Mouse (Mus musculus) monocyte, adult 2 months (primary cell): ENCODE results near the gene Piwil4.
"Not testable (repeated sequence)": the region's sequence is repeated elsewhere in the genome, so short reads cannot be mapped to it uniquely, and the experiment has no call there.

ENCODE experiments used
- DNase-seq, 2 experiments: peaks; one replicate each; pipeline ENCODE4 v3.0.0; 2022; ENCODE audit warnings: low spot score in 2 of 2, low read depth in 1 of 2

Piwil4 gene

GRCm38 (mm10) chr9:14673109-14673508 is 67.4 kb downstream of the Piwil4 start:
- no peak for DNase-seq

- DNase-seq, result not testable (repeated sequence)
Observed at GRCm38 (mm10) chr9:14671965-14672364, 68.6 kb downstream of the Piwil4 start.

DNA sequence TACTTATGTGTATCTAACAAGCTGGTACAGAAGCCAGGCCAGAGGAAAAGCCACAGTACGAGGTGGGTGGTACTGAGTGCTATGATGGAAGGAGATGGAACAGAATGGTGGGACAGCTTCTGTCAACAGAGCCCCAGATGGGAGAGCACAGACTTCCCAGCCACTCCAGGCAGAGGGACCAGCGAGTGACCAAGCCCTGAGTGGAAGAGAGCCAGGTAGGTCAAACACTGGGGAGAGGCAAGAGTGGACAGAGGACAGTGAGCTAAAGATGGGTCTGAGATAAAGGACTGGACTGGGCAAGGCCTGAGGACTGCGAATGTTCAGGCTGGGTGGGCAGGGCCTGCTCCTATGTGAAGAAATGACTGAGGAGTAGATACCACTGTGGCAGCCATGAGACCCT is 72.2 kb downstream of the Piwil4 start:
- no peak for DNase-seq

DNA sequence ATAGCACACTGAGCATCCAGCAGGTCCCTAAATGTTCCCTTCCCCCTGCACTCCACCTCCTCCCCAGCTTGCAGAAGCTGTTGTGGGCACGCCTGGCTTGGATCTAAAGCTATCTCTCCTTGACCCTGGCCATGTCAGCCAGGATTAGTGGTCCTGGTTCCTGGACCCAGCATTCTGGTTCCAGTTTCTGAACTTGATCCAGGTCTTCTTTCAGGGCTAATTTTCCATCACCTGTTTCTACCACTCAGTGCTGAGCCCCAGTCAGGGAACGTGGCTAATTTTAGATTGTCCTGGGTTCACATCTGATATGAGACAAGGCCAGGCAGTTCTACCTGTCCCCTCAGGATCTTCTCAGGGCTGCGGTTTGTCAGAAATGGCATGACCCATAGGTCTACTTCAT is 74.5 kb downstream of the Piwil4 start:
- no peak for DNase-seq

DNA sequence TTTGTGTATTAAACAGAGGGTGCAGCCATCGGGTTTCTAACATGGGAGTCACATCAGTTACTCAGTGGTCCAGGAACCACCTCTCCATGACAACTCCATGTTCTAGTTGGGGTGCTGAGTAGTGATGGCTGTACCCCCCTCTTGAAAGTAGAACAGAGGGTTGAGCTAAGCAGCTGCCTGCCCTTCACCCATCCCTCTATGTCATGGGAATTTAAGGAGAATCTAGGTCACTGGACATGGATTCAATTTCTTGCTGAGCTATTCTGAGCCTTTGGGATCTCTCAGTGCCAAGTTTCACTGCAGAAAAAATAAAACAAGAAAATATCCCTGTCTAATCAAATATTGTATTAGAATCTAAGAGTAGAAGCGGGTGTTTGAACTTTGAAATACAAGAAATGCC is 76.9 kb downstream of the Piwil4 start:
- DNase-seq, result no peak

DNA sequence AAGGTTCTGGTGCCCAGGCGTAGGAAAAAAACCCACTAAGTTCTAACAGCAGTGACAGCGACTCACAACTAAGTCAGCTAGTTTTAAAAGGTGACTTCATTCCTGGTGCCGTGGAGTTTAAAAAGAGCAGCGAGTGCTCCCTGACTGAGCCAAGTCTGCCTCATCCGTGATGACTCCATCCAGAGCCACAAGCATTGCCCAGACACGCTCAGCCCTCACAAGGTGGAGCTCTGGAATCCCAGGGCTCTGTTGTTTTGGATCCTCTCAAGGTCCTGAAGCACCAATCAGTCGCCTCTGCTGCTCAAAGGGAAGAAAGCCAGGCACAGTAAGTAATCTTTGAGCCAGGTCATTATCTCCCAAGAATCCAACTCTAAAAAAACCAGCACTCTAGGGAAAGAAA is 77.7 kb downstream of the Piwil4 start:
- no peak for DNase-seq

GRCm38 (mm10) chr9:14662138-14662537 is 78.4 kb downstream of the Piwil4 start:
- DNase-seq, result no peak

DNA sequence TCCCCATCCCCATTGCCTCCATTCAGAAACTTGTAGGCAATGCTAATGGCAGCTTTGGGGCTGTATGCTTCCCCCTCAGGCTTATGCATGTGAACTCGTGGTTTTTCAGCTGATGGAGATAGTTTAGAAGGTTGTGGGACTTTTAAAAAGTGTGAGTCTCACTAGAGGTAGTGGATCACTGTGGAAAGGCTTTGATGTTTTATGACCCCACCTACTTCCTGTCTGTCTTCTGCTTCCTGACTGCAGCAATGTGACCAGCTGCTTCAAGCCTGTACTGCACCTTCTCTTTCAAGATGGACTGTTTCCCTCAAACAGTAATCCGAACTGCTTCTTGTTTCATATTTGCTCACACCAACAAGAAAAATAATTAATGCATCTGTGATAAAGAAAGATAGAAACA is 82.6 kb downstream of the Piwil4 start:
- no peak for DNase-seq

DNA sequence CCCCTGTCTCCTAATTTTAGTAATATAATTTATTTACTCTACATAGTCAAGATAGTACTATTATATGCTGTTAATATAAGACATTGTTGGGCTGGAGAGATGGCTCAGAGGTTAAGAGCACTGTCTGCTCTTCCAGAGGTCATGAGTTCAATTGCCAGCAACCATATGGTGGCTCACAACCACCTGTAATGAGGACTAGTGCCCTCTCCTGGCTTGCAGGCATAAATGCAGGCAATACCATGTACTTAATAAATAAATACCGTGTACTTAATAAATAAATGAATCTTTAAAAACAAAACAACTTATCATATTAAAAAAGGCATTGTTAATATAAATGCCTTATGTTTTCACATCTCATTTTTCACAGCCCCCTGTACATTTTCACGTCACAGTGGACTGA is 86.5 kb downstream of the Piwil4 start:
- DNase-seq, result no peak

- no peak for DNase-seq
Observed at GRCm38 (mm10) chr9:14652761-14653160, 87.8 kb downstream of the Piwil4 start.

DNA sequence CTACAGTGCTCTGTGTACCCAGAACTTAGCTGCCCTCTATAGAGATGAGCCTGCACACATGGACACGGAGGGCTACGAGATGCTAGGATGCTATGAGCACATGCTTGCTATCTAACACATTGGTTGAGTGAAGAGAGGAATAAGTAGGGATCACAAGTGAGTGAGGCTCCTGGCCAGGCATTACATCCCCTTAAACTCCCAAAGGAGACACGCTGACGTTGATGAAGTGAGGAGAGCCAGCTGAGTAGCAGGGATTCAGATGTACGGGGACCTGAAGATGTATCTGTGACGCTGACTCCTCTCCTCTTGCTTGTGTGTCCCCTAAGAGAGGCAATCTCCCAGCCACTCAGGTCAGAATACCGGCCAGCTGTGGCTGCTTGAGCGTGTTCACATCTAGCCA is 92.7 kb downstream of the Piwil4 start:
- no peak for DNase-seq

- no peak for DNase-seq
Observed at GRCm38 (mm10) chr9:14646641-14647040, 93.9 kb downstream of the Piwil4 start.
